Mouse (Mus musculus) stomach, postnatal 0 days (tissue): ENCODE measurements around the gene 2310022A10Rik. TPM values are rescaled to one million over a fixed set of nuclear protein-coding genes. Genes with fewer than 3 reads are reported as not detected.

Experiments used
- ATAC-seq: fragments of 200-750 bp; cut with Nextera tagmentation; 2 replicates; pipeline ENCODE4 v1.8.0; 2017; ENCODE audit not compliant: low FRiP score, low TSS enrichment
- DNase-seq: peaks from one replicate; pipeline ENCODE4 v3.0.0-alpha.2; 2016; ENCODE audit warnings: low spot score
- H3K27ac ChIP-seq: fragments of 300-500 bp; sonication (generic); replicated peaks from 2 replicates; pipeline ENCODE4 v1.5.1; 2014; ENCODE audit warnings: mild to moderate bottlenecking, control low read depth
- H3K27me3 ChIP-seq: fragments of 300-500 bp; sonication (generic); 2 replicates; pipeline ENCODE4 v1.6.1; 2014; ENCODE audit warnings: low read length; ENCODE audit not compliant: control insufficient read depth, insufficient read depth
- H3K36me3 ChIP-seq: fragments of 300-500 bp; sonication (generic); 2 replicates; pipeline ENCODE4 v1.6.1; 2014; ENCODE audit warnings: low read length, mixed read lengths; ENCODE audit not compliant: control insufficient read depth, insufficient read depth
- H3K4me1 ChIP-seq: fragments of 300-500 bp; sonication (generic); replicated peaks from 2 replicates; pipeline ENCODE4 v1.6.1; 2014; ENCODE audit warnings: antibody characterized with exemption; ENCODE audit not compliant: control insufficient read depth, insufficient read depth
- H3K4me2 ChIP-seq: fragments of 300-500 bp; sonication (generic); replicated peaks from 2 replicates; pipeline ENCODE4 v1.6.1; 2014; ENCODE audit warnings: low read depth, mild to moderate bottlenecking, control low read depth, moderate library complexity
- H3K4me3 ChIP-seq: fragments of 300-500 bp; sonication (generic); 2 replicates; pipeline ENCODE4 v1.5.1; 2014; ENCODE audit warnings: low read depth, low read length, control low read depth
- H3K9ac ChIP-seq: fragments of 300-500 bp; sonication (generic); 2 replicates; pipeline ENCODE4 v1.6.1; 2014; ENCODE audit warnings: mild to moderate bottlenecking, low read length, control low read depth, mixed read lengths
- H3K9me3 ChIP-seq: fragments of 300-500 bp; sonication (generic); 2 replicates; pipeline ENCODE4 v1.6.1; 2016; ENCODE audit warnings: low read length; ENCODE audit not compliant: control insufficient read depth
- CTCF ChIP-seq: IDR thresholded peaks from 2 replicates; pipeline ENCODE4 v1.5.1; 2016; ENCODE audit warnings: antibody characterized with exemption, low read depth, mild to moderate bottlenecking, moderate library complexity
- EP300 ChIP-seq: optimal IDR thresholded peaks from 2 replicates; pipeline ENCODE3; 2016; ENCODE audit warnings: antibody characterized with exemption
- WGBS: fragments of 180-500 bp; shearing (Covaris S2); extraction: QIAGEN DNeasy Blood & Tissue Kit; methylation state at CpG from one replicate; pipeline ENCODE4 v1.1.7; 2014; 5-methylcytosine and 5-hydroxymethylcytosine counted together
- polyA plus RNA-seq: library from polyadenylated mRNA; unstranded; fragments of >200 nt; fragmentation: Nextera tagmentation; extraction: Ambion mirVana; gene quantifications from 2 replicates; pipeline ENCODE4 v1.2.1, GENCODE M21; 2015

2310022A10Rik gene
- polyA plus RNA-seq, 1 experiment from 2014 or later, result 11.4 TPM

- WGBS, result 45% methylated on average over 12 of the region's 12 CpGs
- peak; percentile 79 for DNase-seq
These were observed 40.1 kb downstream of the 2310022A10Rik start for GRCm38 (mm10) chr7:27592934-27593645.

GRCm38 (mm10) chr7:27596586-27597503, 43.8 kb downstream of the 2310022A10Rik start:
- Histone ChIP-seq H3K9me3 (no peaks in the 10 kb centered on the region), H3K9ac (peak overlapping the region; percentile 52), H3K4me1 (0 out of 2 replicates have a peak, but pooled peaks cover 9% of the 10 kb centered on the region), H3K27ac (peak overlapping the region; percentile 86), H3K27me3 (no peaks in the 10 kb centered on the region), H3K36me3 (no peaks in the 10 kb centered on the region), H3K4me3 (peak overlapping the region; percentile 14), H3K4me2 (peak overlapping the region; percentile 40)
- 26% methylated on average over 10 of the region's 10 CpGs for WGBS
- ATAC-seq (peak; percentile 38; the same call in 1 of the 2 replicates), DNase-seq (peak; percentile 62)
- TF ChIP-seq CTCF, result no peak
- no peak for TF ChIP-seq EP300

More at GRCm38 (mm10) chr7:27592934-27593645, 40.1 kb downstream of the 2310022A10Rik start:
- Histone ChIP-seq H3K9me3 (no peaks in the 10 kb centered on the region), H3K27ac (peak overlapping the region; percentile 99), H3K27me3 (no peaks in the 10 kb centered on the region), H3K4me3 (peak overlapping the region; percentile 76), H3K36me3 (no peaks in the 10 kb centered on the region), H3K4me2 (peak overlapping the region; percentile 74), H3K4me1 (0 out of 2 replicates have a peak, but pooled peaks cover 9% of the 10 kb centered on the region), H3K9ac (peak overlapping the region; percentile 82)
- TF ChIP-seq CTCF, result no peak
- TF ChIP-seq EP300, result no peak
- ATAC-seq, result peak; percentile 69

- no peaks in the 10 kb centered on the region for H3K9me3 ChIP-seq
- H3K4me3 ChIP-seq, result no peak overlapping the region
- H3K27ac ChIP-seq, result peak overlapping the region; percentile 35; the same call in 1 of the 2 replicates
- H3K4me1 ChIP-seq, result peaks cover 9% of the 10 kb centered on the region; the same call in 1 of the 2 replicates
- H3K27me3 ChIP-seq, result no peaks in the 10 kb centered on the region
- H3K4me2 ChIP-seq, result peak overlapping the region; percentile 40; the same call in 1 of the 2 replicates
- H3K36me3 ChIP-seq, result no peaks in the 10 kb centered on the region
- DNase-seq, result no peak
- TF ChIP-seq EP300 (no peak), CTCF (no peak)
- H3K9ac ChIP-seq, result peak overlapping the region; percentile 35; the same call in 1 of the 2 replicates
- no peak for ATAC-seq
- 58% methylated on average over 7 of the region's 7 CpGs for WGBS
These were observed 45.0 kb downstream of the 2310022A10Rik start for GRCm38 (mm10) chr7:27598053-27598452.

- TF ChIP-seq EP300, result no peak
- TF ChIP-seq CTCF, result no peak
- ATAC-seq (no peak), DNase-seq (no peak)
- no peaks in the 10 kb centered on the region; the same call in 1 of the 2 replicates for H3K36me3 ChIP-seq
- no peak overlapping the region for H3K4me2 ChIP-seq
- H3K4me3 ChIP-seq, result no peak overlapping the region
- no peaks in the 10 kb centered on the region for H3K9me3 ChIP-seq
- H3K4me1 ChIP-seq, result peaks cover 5% of the 10 kb centered on the region
- no peaks in the 10 kb centered on the region for H3K27me3 ChIP-seq
- no peak overlapping the region for H3K27ac ChIP-seq
- no peak overlapping the region for H3K9ac ChIP-seq
- WGBS, result 53% methylated on average over 4 of the region's 4 CpGs
These were observed 48.6 kb downstream of the 2310022A10Rik start for GRCm38 (mm10) chr7:27601628-27602027.

- H3K36me3 ChIP-seq, result no peaks in the 10 kb centered on the region; the same call in 1 of the 2 replicates
- H3K27ac ChIP-seq, result no peak overlapping the region
- ATAC-seq (no peak), DNase-seq (no peak)
- peaks cover 5% of the 10 kb centered on the region for H3K4me1 ChIP-seq
- no peak overlapping the region for H3K4me2 ChIP-seq
- TF ChIP-seq CTCF (no peak), EP300 (no peak)
- no peaks in the 10 kb centered on the region for H3K9me3 ChIP-seq
- no peaks in the 10 kb centered on the region for H3K27me3 ChIP-seq
- H3K9ac ChIP-seq, result no peak overlapping the region
- H3K4me3 ChIP-seq, result no peak overlapping the region
- WGBS, result 73% methylated on average over 2 of the region's 2 CpGs
These were observed 49.1 kb downstream of the 2310022A10Rik start for GRCm38 (mm10) chr7:27602161-27602560.
